ENCODE assay signal across 22 mouse cellular contexts in genomic region chr9:45410614-45411013, GRCm38 (mm10). TPM values are rescaled to one million over a fixed set of nuclear protein-coding genes. Genes with fewer than 3 reads are reported as not detected.
"Had no signal": no experiment of that assay in that cellular context is flagged by ENCODE, and none has a peak within 500 bp of the region (broad histone marks: within the 10 kb centered on the region; RNA-seq: fewer than 3 reads in every experiment).

No protein-coding gene starts in this region.

- H3K36me3 ChIP-seq: kidney, embryonic 15.5 days; liver, embryonic 13.5 days; neural tube, embryonic 13.5 days; stomach, embryonic 15.5 days had no signal

- DNase-seq: kidney, adult 8-10 months; liver, embryonic 13.5 days; lung, adult 2 months; lung, postnatal 14 days; lung, postnatal 4 days; midbrain, embryonic 14.5 days; retina, postnatal 1 day; spleen, adult 18-20 months; thymus, postnatal 25 days had no signal

- H3K9me3 ChIP-seq: kidney, embryonic 15.5 days; liver, embryonic 13.5 days; neural tube, embryonic 13.5 days; stomach, embryonic 15.5 days had no signal

- H3K4me3 ChIP-seq: kidney, embryonic 15.5 days; liver, embryonic 13.5 days; myocyte; neural tube, embryonic 13.5 days; stomach, embryonic 15.5 days had no signal

- H3K27ac ChIP-seq: kidney, embryonic 15.5 days; liver, embryonic 13.5 days; neural tube, embryonic 13.5 days; stomach, embryonic 15.5 days had no signal

- H3K9ac ChIP-seq: kidney, embryonic 15.5 days; liver, embryonic 13.5 days; neural tube, embryonic 13.5 days; stomach, embryonic 15.5 days had no signal

- H3K27me3 ChIP-seq: kidney, embryonic 15.5 days; stomach, embryonic 15.5 days had no signal

- H3K4me2 ChIP-seq: kidney, embryonic 15.5 days; liver, embryonic 13.5 days; midbrain, embryonic 11.5 days; neural tube, embryonic 13.5 days; stomach, embryonic 15.5 days had no signal

- H3K4me1 ChIP-seq: liver, embryonic 13.5 days had no signal

- ATAC-seq: inflammation-experienced regulatory T-cells, adult 6 months; intestine, embryonic 16.5 days had no signal

RNA-seq across cellular contexts. Expression of gene Fxyd2, which starts 11.1 kb away (rescaled TPM):
- total RNA-seq: liver, adult 2 months; megakaryocyte-erythroid progenitor cell, adult 5-6 weeks; monocyte, adult 5-6 weeks; neutrophil, adult 5-6 weeks had no signal

RNA-seq across cellular contexts. Expression of gene Dscaml1, which starts 15.8 kb away (rescaled TPM):
- total RNA-seq: megakaryocyte progenitor cell, adult 5-6 weeks; megakaryocyte-erythroid progenitor cell, adult 5-6 weeks; monocyte, adult 5-6 weeks; neutrophil, adult 5-6 weeks had no signal
- polyA plus RNA-seq: inflammation-experienced regulatory T-cells, adult 6 months; liver, embryonic 13.5 days; liver, embryonic 16.5 days; myocyte had no signal

RNA-seq across cellular contexts. Expression of gene Fxyd6, which starts 40.6 kb away (rescaled TPM):
- total RNA-seq: megakaryocyte progenitor cell, adult 5-6 weeks; monocyte, adult 5-6 weeks; neutrophil, adult 5-6 weeks had no signal
